Mouse (Mus musculus) thymus, postnatal 36 days (tissue): Measurements from ENCODE around the gene Hba-a1.

Experiments
- DNase-seq, 2 experiments: peaks; one replicate each; pipeline ENCODE4 v3.0.0; 2022; ENCODE audit warnings: mixed read lengths in 2 of 2

Gene Hba-a1

GRCm38 (mm10) chr11:32297866-32298531, 14.7 kb downstream of the Hba-a1 start:
- DNase-seq: no peak

- no peak for DNase-seq
These were observed 15.2 kb downstream of the Hba-a1 start for GRCm38 (mm10) chr11:32298532-32298918.

- peak; percentile 53 for DNase-seq
These were observed 16.6 kb downstream of the Hba-a1 start, which contains the start of gene Hbq1a for GRCm38 (mm10) chr11:32299865-32300264. Gene Hbq1a (plus strand): TSS chr11:32300069.

- DNase-seq: no peak
These were observed 17.3 kb downstream of the Hba-a1 start for GRCm38 (mm10) chr11:32300279-32301267.

- DNase-seq: no peak
These were observed 18.2 kb downstream of the Hba-a1 start for GRCm38 (mm10) chr11:32301506-32301905.

- DNase-seq: no peak
These were observed 19.6 kb downstream of the Hba-a1 start for GRCm38 (mm10) chr11:32302824-32303419.

- DNase-seq: no peak
These were observed 20.1 kb downstream of the Hba-a1 start for GRCm38 (mm10) chr11:32303455-32303854.

GRCm38 (mm10) chr11:32307006-32307405, 23.7 kb downstream of the Hba-a1 start:
- no peak for DNase-seq

GRCm38 (mm10) chr11:32309446-32309845, 26.1 kb downstream of the Hba-a1 start:
- no peak for DNase-seq

GRCm38 (mm10) chr11:32309928-32310327, 26.6 kb downstream of the Hba-a1 start:
- DNase-seq: no peak

GRCm38 (mm10) chr11:32316009-32316408, 32.7 kb downstream of the Hba-a1 start:
- DNase-seq: no peak

- DNase-seq: no peak
These were observed 37.3 kb downstream of the Hba-a1 start for GRCm38 (mm10) chr11:32320507-32321195.

- DNase-seq: peak; percentile 59 to 63
These were observed 37.9 kb downstream of the Hba-a1 start for GRCm38 (mm10) chr11:32321196-32321565.

- peak; percentile 78 to 82 for DNase-seq
These were observed 41.3 kb downstream of the Hba-a1 start for GRCm38 (mm10) chr11:32324609-32325008.

GRCm38 (mm10) chr11:32331075-32331474, 47.8 kb downstream of the Hba-a1 start:
- no peak for DNase-seq

- no peak for DNase-seq
These were observed 48.5 kb downstream of the Hba-a1 start for GRCm38 (mm10) chr11:32331861-32332260.

- DNase-seq: no peak
These were observed 49.9 kb downstream of the Hba-a1 start for GRCm38 (mm10) chr11:32333235-32333634.
